Mouse (Mus musculus) forebrain, postnatal 0 days (tissue): ENCODE measurements around the gene Pus7. TPM values are rescaled to one million over a fixed set of nuclear protein-coding genes. Genes with fewer than 3 reads are reported as not detected.

Experiments
- ATAC-seq: fragments of 200-750 bp; cut with Nextera tagmentation; 2 replicates; pipeline ENCODE4 v1.8.0; 2017; ENCODE audit warnings: mild to moderate bottlenecking, moderate library complexity
- DNase-seq: peaks from one replicate; pipeline ENCODE4 v3.0.0-alpha.2; 2015
- H3K27ac ChIP-seq: fragments of 300-500 bp; sonication (generic); 2 replicates; pipeline ENCODE4 v1.5.1; 2014; ENCODE audit warnings: low read depth, mild to moderate bottlenecking, antibody characterized with exemption, low read length, moderate library complexity, mixed read lengths
- H3K27me3 ChIP-seq: fragments of 300-500 bp; sonication (generic); 2 replicates; pipeline ENCODE4 v1.6.1; 2014; ENCODE audit warnings: mild to moderate bottlenecking, low read length, mixed read lengths; ENCODE audit not compliant: insufficient read depth
- H3K36me3 ChIP-seq: fragments of 300-500 bp; sonication (generic); 2 replicates; pipeline ENCODE4 v1.6.1; 2014; ENCODE audit warnings: mild to moderate bottlenecking, moderate library complexity; ENCODE audit not compliant: insufficient read depth
- H3K4me1 ChIP-seq: fragments of 300-500 bp; sonication (generic); 2 replicates; pipeline ENCODE4 v1.6.1; 2014; ENCODE audit warnings: antibody characterized with exemption; ENCODE audit not compliant: insufficient read depth
- H3K4me2 ChIP-seq: fragments of 300-500 bp; sonication (generic); 2 replicates; pipeline ENCODE4 v1.6.1; 2014; ENCODE audit warnings: low read depth, mild to moderate bottlenecking, moderate library complexity
- H3K4me3 ChIP-seq: fragments of 300-500 bp; sonication (generic); 2 replicates; pipeline ENCODE4 v1.5.1; 2014; ENCODE audit warnings: low read depth, low read length, mixed read lengths
- H3K9ac ChIP-seq: fragments of 300-500 bp; sonication (generic); 2 replicates; pipeline ENCODE4 v1.6.1; 2014; ENCODE audit warnings: mild to moderate bottlenecking
- H3K9me3 ChIP-seq: fragments of 300-500 bp; sonication (generic); 2 replicates; pipeline ENCODE4 v1.6.1; 2016; ENCODE audit warnings: low read length
- CTCF ChIP-seq: sonication (generic); IDR thresholded peaks from 2 replicates; pipeline ENCODE4 v1.5.1; 2016; ENCODE audit warnings: antibody characterized with exemption, control low read depth, low read depth
- WGBS: fragments of 180-500 bp; shearing (Covaris S2); extraction: QIAGEN DNeasy Blood & Tissue Kit; methylation state at CpG from one replicate; pipeline ENCODE4 v1.1.7; 2014; 5-methylcytosine and 5-hydroxymethylcytosine counted together
- polyA plus RNA-seq: library from polyadenylated mRNA; unstranded; fragments of >200 nt; fragmentation: Nextera tagmentation; extraction: Ambion mirVana; gene quantifications from 2 replicates; pipeline ENCODE4 v1.2.1, GENCODE M21; 2015
- total RNA-seq: library from RNA; depleted of rRNA; stranded (reverse); fragments of >200 nt; gene quantifications from 2 replicates; pipeline ENCODE4 v1.2.3, GENCODE M21; 2014; rRNA removed

The Pus7 gene
- total RNA-seq (18.9 and 22.5 TPM in 2 replicates), polyA plus RNA-seq (10.0 and 15.5 TPM in 2 replicates)

DNA sequence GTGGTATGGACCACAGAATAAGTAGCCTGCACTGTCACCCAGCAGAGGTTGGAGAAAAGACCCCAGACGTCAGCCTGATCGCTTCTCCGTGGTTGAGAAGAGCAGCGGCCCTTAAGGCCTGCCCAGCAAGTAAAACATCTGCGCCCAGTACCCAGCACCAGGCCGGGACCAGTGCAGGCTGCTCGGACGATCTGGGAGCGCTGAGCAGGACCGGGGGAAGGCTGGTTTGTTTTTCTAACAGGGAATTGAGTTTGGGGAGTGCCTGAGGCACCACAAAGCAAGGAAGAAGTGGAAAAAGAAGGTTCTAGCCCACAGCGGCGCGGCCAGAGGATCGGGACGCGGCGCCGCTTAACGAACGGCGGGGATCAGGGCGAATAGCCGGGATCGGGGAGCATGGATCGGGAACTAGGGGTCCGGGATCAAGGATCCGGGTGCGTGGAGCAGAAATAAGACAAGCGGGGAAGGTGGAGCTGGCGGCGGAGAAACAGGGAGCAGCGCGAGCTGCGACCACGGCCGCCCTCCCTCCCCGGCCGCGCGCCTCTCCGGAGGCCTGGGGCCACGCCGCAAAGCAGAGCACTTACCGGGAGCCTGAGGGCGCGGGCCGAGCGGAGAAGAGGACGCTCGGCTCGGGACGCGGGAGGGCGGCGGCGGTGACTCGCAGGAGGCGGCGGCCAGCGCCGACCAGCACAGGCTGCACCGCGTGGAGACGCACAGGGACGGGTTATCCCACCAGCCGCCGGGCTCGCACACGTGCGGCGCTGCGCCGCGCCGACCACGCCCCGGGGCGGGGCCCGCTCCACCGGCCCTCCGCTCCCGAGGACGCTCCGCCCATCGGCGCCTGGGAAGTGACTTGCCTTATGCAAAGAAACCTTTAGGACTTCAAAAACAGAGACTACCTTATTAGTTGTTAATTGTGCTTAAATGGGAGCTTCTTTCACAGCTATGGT is at the start of gene Pus7:
Gene Pus7 (minus strand): TSS at position 781 of the 947 bp plus-strand sequence.
- no peaks in the 10 kb centered on the region for H3K27me3 ChIP-seq
- ATAC-seq: peak; percentile 94
- DNase-seq: peak; percentile 89
- peak within 1 kb of the TSS; percentile 81 for H3K9ac ChIP-seq
- no peaks in the 10 kb centered on the region for H3K4me1 ChIP-seq
- under 1% methylated on average over 77 of the region's 86 CpGs for WGBS
- H3K4me3 ChIP-seq: peak within 1 kb of the TSS; percentile 92
- TF ChIP-seq CTCF: no peak
- peak within 1 kb of the TSS; percentile 67 for H3K4me2 ChIP-seq
- H3K27ac ChIP-seq: peak within 1 kb of the TSS; percentile 71
- H3K9me3 ChIP-seq: no peaks in the 10 kb centered on the region
- H3K36me3 ChIP-seq: no peaks in the 10 kb centered on the region

DNA sequence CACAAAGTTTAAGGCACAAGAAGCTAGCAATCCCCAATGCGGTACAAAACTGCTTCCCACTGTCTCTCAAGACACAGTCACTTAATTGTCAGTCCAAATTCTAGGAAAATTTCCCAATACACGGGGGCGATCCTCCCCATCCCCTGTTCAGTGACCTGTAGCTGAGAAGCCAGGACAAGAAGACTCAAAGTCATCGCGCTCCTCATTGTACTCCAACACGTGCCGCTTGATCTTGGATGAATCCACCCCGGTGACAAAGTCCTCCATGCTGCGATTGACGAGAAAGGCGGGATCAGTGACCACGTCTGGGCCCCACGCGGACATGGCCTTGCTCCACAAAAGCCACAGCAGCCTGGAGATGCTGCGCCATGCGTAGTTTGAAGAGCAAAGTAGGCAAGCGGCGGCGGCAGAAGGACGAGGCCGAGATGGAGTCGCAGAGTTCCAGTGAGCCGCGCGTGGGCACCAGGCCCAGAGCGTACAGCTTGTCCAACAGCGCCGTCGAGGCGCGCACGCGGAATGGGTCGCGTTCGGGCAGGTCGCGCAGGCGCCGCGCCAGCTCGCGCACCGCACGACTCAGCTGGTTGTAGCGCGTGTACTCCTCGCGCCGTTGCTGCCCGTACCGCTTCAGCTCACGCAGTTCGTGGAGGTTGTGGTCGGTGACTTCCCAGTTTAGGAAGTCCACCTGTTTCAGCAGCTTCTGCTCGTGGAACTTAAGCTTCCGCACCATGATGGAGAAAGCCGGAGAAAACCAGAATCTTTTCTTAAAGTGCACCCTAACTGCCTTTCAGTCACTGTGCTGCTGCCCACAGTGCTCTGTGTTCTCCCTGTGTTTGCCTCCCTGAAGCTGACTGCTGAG is 47.6 kb upstream of the Pus7 start:
- H3K9ac ChIP-seq: no peak overlapping the region
- TF ChIP-seq CTCF: no peak
- H3K4me3 ChIP-seq: no peak overlapping the region
- ATAC-seq: peak; percentile 45
- H3K4me2 ChIP-seq: peak overlapping the region; percentile 31
- no peaks in the 10 kb centered on the region for H3K9me3 ChIP-seq
- DNase-seq: peak; percentile 40
- no peak overlapping the region for H3K27ac ChIP-seq
- H3K36me3 ChIP-seq: no peaks in the 10 kb centered on the region
- WGBS: 50% methylated on average over 58 of the region's 58 CpGs
- no peaks in the 10 kb centered on the region for H3K27me3 ChIP-seq
- no peaks in the 10 kb centered on the region for H3K4me1 ChIP-seq

DNA sequence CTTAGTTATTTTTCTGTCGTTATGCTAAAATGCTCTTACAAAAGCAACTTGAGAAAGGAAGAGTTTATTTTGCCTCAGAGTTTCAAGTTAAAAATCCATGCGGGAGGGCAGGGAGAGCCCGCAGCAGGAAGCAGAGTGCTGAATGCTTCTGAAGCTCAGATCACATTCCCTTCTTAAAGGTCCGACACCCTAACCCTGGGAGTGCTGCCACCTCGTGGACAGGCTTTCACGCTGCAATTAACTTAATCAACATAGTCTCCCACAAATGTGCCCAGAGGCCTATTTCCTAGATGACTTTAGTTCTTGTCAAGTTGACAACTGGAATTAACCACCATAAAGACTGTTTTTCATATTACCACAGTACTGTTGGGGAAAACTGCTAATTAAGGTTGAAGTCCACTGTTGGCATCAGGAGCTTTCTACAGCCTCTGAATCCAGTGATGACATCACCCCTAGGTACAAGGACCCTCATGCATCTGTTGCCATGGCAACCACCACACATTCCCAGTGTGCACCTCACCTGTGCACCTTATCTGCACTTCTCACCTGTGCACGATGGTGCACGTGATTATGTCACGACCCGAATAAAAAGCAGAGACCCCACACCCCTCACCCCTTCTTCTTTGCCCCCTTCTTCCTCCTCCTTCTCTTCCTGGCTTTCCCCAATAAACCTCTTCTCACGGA is 43.0 kb upstream of the Pus7 start:
- Histone ChIP-seq H3K27me3 (no peaks in the 10 kb centered on the region), H3K27ac (no peak overlapping the region), H3K9me3 (no peaks in the 10 kb centered on the region), H3K9ac (no peak overlapping the region), H3K4me3 (no peak overlapping the region), H3K4me2 (no peak overlapping the region), H3K36me3 (no peaks in the 10 kb centered on the region), H3K4me1 (no peaks in the 10 kb centered on the region)
- WGBS: 34% methylated on average over 11 of the region's 11 CpGs
- ATAC-seq (0 out of 2 replicates have a peak, but pooled peaks have one; percentile 32), DNase-seq (peak; percentile 47)
- peak; percentile 71 for TF ChIP-seq CTCF

DNA sequence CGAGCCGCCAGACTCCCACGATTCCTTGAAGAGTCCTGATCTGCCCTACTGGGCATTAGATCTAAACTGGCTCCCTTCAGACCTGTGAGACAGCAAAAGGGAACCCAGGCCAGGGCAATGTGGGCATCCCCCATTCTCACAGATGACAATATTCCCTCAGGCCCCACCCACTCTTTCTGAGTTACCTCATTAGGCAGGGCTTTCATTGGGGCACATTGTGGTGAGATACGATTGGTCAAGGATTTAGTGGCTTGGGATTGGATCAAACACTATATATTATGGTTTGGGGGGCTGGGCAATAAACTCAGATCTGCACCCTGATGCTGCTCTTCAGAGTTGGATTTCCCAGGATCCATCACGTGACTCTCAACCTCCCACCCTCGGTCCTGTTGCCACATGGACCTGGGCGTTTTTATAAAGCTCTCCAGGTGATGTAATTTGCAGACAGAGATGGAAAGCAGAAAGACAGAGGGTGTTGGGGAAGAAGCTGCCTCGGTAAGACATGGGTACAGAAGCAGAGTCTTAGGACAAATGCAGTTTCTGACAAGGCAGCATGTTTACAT is 40.7 kb upstream of the Pus7 start:
- no peaks in the 10 kb centered on the region for H3K4me1 ChIP-seq
- WGBS: 85% methylated on average over 8 of the region's 8 CpGs
- peaks cover 11% of the 10 kb centered on the region for H3K36me3 ChIP-seq

DNA sequence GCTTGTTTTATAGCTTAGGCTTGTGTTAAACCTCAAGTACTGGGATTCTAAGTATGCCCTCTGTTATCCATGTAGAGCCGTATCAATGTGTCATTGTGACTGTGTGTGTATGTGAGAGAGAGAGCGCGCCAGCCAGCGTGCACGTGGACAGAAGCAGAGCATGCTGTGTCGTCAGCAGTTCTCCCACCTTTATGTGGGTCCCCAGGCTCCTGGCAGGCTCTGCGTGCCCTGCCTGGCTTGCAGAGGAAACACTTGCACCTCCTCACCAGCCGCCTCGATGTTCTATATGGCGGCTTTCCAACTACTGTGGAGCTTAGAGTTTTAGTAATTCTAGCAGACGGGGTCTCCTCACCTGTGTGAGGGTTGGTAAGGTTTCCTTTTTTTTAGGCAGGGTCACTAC is 38.8 kb upstream of the Pus7 start:
- no peak for TF ChIP-seq CTCF
- Histone ChIP-seq H3K27me3 (no peaks in the 10 kb centered on the region), H3K4me2 (no peak overlapping the region), H3K9me3 (no peaks in the 10 kb centered on the region), H3K27ac (no peak overlapping the region), H3K4me3 (no peak overlapping the region), H3K4me1 (no peaks in the 10 kb centered on the region), H3K36me3 (peaks cover 20% of the 10 kb centered on the region), H3K9ac (no peak overlapping the region)
- no peak for ATAC-seq
- WGBS: 70% methylated on average over 11 of the region's 11 CpGs
- DNase-seq: no peak

More for the DNA sequence above, 40.7 kb upstream of the Pus7 start:
- H3K4me2 ChIP-seq: no peak overlapping the region
- no peak for TF ChIP-seq CTCF
- no peak overlapping the region for H3K4me3 ChIP-seq
- DNase-seq: no peak
- no peak overlapping the region for H3K27ac ChIP-seq
- H3K9me3 ChIP-seq: no peaks in the 10 kb centered on the region
- ATAC-seq: no peak
- no peaks in the 10 kb centered on the region for H3K27me3 ChIP-seq
- no peak overlapping the region for H3K9ac ChIP-seq

DNA sequence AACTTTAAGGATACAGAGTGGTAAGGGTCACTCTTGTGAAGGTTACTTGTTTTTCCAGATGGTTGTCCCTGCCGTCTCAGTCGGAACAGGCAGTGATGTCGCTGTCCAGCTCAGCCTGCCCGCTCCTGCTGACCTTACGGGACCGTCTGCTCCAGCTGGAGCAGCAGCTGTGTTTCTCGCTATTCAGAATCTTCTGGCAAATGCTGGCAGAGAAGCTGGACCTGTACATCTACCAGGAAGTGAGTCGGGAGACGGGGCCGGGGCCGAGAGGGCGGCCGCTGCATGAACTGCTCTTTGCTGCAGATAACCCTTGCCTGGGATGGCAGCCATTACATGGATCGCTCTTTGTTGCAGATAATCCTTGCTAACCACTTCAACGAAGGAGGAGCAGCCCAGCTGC is 33.2 kb upstream of the Pus7 start:
- Histone ChIP-seq H3K27ac (no peak overlapping the region), H3K9me3 (no peaks in the 10 kb centered on the region), H3K27me3 (no peaks in the 10 kb centered on the region), H3K9ac (no peak overlapping the region), H3K36me3 (peaks cover 59% of the 10 kb centered on the region), H3K4me2 (no peak overlapping the region), H3K4me1 (no peaks in the 10 kb centered on the region), H3K4me3 (no peak overlapping the region)
- DNase-seq (no peak), ATAC-seq (no peak)
- no peak for TF ChIP-seq CTCF
- WGBS: 93% methylated on average over 15 of the region's 15 CpGs
